Mouse (Mus musculus): ENCODE data around the gene Olfr424.

GRCm38 (mm10) chr1:174171537-174171936 lies 40.2 kb downstream of the Olfr424 start:
- TF ChIP-seq CTCF (IDR thresholded peaks at IDR 0.05; ENCODE audit: low read depth, low read length) (no peak), POLR2A (IDR thresholded peaks at IDR 0.05; ENCODE audit: borderline replicate concordance, low read depth, low read length) (no peak)
